Mouse (Mus musculus) cerebral cortex, adult 2 months (tissue): ENCODE results near the gene Tm6sf1.

Experiments used
- WGBS: fragments of 180-500 bp; shearing (Covaris S2); methylation state at CpG from one replicate; pipeline ENCODE4 v1.1.7; 2018; 5-methylcytosine and 5-hydroxymethylcytosine counted together

The Tm6sf1 gene

GRCm38 (mm10) chr7:81899361-81899760 lies 40.6 kb downstream of the Tm6sf1 start:
- WGBS, result 74% methylated on average over 11 of the region's 11 CpGs

DNA sequence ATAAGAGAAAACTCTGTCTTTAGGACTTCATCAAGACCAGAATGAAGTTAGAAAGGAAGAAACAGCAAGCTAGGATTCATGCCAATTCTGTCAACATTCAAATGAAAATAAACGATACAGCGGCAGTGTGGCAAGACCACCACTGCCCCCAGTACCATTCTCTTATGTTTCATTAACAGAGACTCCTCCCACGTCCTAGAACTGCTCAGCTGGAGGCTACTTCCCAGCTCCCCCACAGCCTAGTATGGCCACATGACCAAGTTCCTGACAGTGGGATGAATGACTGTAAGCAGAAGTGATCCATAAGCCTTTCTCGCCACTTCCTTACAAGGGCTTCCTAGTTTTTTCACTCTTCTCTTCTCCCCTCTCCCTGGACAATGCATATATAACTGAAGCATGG lies 45.3 kb downstream of the Tm6sf1 start:
- 33% methylated on average over 4 of the region's 4 CpGs for WGBS

- WGBS, result 48% methylated on average over 2 of the region's 2 CpGs
These were observed 46.1 kb downstream of the Tm6sf1 start for GRCm38 (mm10) chr7:81904926-81905325.

- WGBS, result 51% methylated on average over 5 of the region's 5 CpGs
These were observed 59.5 kb downstream of the Tm6sf1 start for GRCm38 (mm10) chr7:81918316-81918715.

DNA sequence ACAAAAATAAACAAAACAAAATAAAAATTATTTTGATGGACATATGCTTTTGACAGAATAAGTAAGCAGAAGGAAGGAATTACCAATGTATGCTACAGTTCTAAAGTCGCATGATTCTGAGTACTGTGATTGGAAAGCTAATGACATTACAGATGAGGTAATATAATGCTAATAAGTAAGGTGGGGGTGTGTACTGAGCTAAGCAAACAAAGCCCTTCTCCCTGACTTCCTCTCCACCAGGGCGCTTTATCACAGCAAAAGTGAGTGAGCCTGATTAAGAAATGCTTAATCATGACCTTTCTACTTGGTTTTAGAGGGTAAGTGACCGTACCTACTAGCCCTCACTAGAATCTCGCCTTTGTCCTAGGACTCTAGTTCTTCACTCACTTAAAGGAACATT lies 61.5 kb downstream of the Tm6sf1 start:
- WGBS, result 91% methylated on average over 4 of the region's 4 CpGs

DNA sequence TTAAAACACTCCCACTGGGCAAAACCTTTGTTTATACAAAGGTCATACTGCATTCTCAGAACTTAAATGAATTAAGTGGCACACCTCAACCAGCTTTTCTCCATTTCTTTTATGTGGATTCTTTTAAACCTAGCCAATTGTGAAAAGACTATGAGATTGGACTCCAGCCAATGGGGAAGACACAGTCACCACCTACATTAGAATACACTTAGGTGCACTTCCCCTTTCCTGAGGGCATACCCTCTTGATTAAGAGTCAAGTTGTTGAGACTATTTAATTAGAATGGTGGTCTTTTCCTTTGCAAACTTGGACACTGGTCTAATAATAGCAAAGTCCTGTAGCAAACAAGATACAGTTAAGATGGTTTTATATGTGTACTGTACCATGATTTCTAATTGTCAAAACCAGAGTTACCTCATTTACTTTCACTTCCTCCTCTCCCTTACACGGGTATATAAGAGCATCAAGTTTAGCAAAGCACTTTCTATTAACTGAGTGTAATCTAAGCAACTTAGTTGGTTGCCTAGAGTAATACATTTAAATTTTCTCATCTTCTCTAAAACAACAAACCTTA lies 62.7 kb downstream of the Tm6sf1 start:
- 37% methylated on average over 1 of the region's 1 CpGs for WGBS

GRCm38 (mm10) chr7:81928998-81929397 lies 70.2 kb downstream of the Tm6sf1 start:
- WGBS, result 71% methylated on average over 7 of the region's 7 CpGs

DNA sequence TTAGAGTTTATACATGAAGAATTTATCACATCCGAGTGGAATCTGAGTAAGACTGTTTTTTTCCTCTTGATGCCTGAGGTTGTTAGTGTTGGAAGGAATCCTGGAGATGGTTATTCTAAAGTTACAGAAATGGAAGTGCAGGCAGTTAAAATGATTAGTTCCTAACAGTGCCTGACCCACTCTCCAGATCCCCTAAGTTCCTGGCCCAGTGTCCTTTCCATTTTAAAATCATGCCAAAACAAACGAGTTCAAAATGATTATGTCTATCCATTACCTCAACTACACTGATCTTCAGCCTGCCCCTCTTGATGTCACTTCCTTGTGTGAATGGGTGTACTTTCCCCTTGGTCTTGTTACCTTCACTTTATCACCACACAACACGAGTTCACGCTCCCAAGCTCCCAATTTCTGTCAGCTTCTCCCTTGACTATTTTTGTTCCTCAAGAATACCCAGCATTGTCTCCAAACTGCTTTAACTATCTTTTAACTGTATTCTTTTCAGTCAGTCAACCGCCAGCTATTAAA lies 73.8 kb downstream of the Tm6sf1 start:
- 19% methylated on average over 5 of the region's 5 CpGs for WGBS

GRCm38 (mm10) chr7:81933061-81933600 lies 74.3 kb downstream of the Tm6sf1 start:
- 3% methylated on average over 23 of the region's 23 CpGs for WGBS

GRCm38 (mm10) chr7:81933601-81934266 lies 74.9 kb downstream of the Tm6sf1 start:
- WGBS, result under 1% methylated on average over 99 of the region's 103 CpGs
